8 mouse cellular contexts compared by ENCODE assay signal in the genomic region with DNA sequence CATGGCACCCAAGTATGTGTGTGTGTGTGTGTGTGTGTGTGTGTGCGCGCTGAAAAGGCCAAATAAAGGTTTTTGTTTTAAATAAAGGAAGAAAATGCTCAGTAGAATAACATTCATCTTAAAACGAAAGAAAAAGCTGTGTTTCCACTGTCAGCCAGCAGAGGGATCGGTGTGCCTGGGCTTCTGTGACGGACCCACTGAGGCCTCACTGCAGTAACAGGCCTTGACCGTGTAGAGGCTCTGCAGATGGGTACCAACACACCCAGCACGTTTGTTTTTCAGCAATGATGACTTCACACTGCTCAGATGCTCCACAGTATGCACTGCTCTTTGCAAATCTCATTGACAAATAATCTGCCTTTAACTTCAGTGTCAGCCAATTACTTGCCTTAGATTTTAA. TPM values are rescaled to one million over a fixed set of nuclear protein-coding genes. Genes with fewer than 3 reads are reported as not detected.
DNase-seq lines count a peak whose midpoint lies in the region; ATAC-seq and TF ChIP-seq lines count a peak whose summit lies in the region.

No protein-coding gene starts in this region.

- no peaks in the 10 kb centered on the region for H3K27me3 ChIP-seq in heart, adult 2 months (ENCODE audit: control insufficient read depth, insufficient read depth, low read length)
- no peaks in the 10 kb centered on the region for H3K27me3 ChIP-seq in heart, embryonic 10.5 days (ENCODE audit: insufficient read depth, poor library complexity, severe bottlenecking)
- H3K27me3 ChIP-seq in limb, embryonic 11.5 days (ENCODE audit: control insufficient read depth, insufficient read depth, low read length) = no peaks in the 10 kb centered on the region
- no peaks in the 10 kb centered on the region for H3K27me3 ChIP-seq in midbrain, embryonic 15.5 days (replicated peaks)
- no peaks in the 10 kb centered on the region for H3K27me3 ChIP-seq in splenic B cell, adult 2 months (ENCODE audit: control insufficient read depth, insufficient read depth, low read length, poor library complexity, severe bottlenecking)

- H3K4me1 ChIP-seq in heart, adult 2 months (ENCODE audit: control insufficient read depth, insufficient read depth, low read length) = no peaks in the 10 kb centered on the region; the same call in 1 of the 2 replicates
- H3K4me1 ChIP-seq in heart, embryonic 10.5 days = no peaks in the 10 kb centered on the region
- no peaks in the 10 kb centered on the region for H3K4me1 ChIP-seq in limb, embryonic 11.5 days (ENCODE audit: control insufficient read depth, insufficient read depth, low read length)
- no peaks in the 10 kb centered on the region for H3K4me1 ChIP-seq in midbrain, embryonic 15.5 days

- ATAC-seq in limb, embryonic 11.5 days (ENCODE audit: insufficient number of reproducible peaks, low FRiP score, low TSS enrichment, low read depth) = no peak
- peak; percentile 87 for ATAC-seq in midbrain, embryonic 15.5 days (replicated peaks)

- no peak overlapping the region for H3K9ac ChIP-seq in heart, adult 2 months (ENCODE audit: low read depth, low read length)
- H3K9ac ChIP-seq in limb, embryonic 11.5 days (ENCODE audit: low read length) = no peak overlapping the region
- H3K9ac ChIP-seq in midbrain, embryonic 15.5 days = no peak overlapping the region

- H3K9me3 ChIP-seq in heart, embryonic 10.5 days = no peaks in the 10 kb centered on the region
- no peaks in the 10 kb centered on the region for H3K9me3 ChIP-seq in limb, embryonic 11.5 days (ENCODE audit: control insufficient read depth, low read length)
- H3K9me3 ChIP-seq in midbrain, embryonic 15.5 days = no peaks in the 10 kb centered on the region

- no peak for TF ChIP-seq POLR2A in heart, adult 2 months (IDR thresholded peaks at IDR 0.05; ENCODE audit: insufficient read depth, low read depth, low read length)

- peak; percentile 35 to 51 for DNase-seq in heart, adult 2 months
- no peak for DNase-seq in heart, embryonic 10.5 days (ENCODE audit: low spot score)
- peak; percentile 68 to 74 for DNase-seq in cerebellum, postnatal 36 days
- DNase-seq in gastrocnemius, adult 2 months = peak; percentile 54
- peak; percentile 28 to 62 for DNase-seq in kidney, adult 8-10 months
- peak; percentile 76 for DNase-seq in limb, embryonic 11.5 days (ENCODE audit: low spot score)
- peak; percentile 79 for DNase-seq in splenic B cell, adult 2 months (ENCODE audit: low read depth, low spot score)

- 0 out of 2 replicates have a peak, but pooled peaks have one; percentile 28 for TF ChIP-seq EP300 in heart, adult 2 months (IDR thresholded peaks at IDR 0.05; ENCODE audit: insufficient read depth, low read depth, low read length)

- no peak overlapping the region for H3K4me3 ChIP-seq in heart, adult 2 months
- no peak overlapping the region for H3K4me3 ChIP-seq in heart, embryonic 10.5 days
- H3K4me3 ChIP-seq in gastrocnemius, adult 2 months = no peak overlapping the region
- no peak overlapping the region for H3K4me3 ChIP-seq in limb, embryonic 11.5 days (ENCODE audit: low read depth, low read length)
- no peak overlapping the region for H3K4me3 ChIP-seq in midbrain, embryonic 15.5 days

- 25% methylated on average over 7 of the region's 7 CpGs for WGBS in heart, adult 2 months
- 24% methylated on average over 7 of the region's 7 CpGs for WGBS in heart, embryonic 10.5 days
- WGBS in limb, embryonic 11.5 days = 17% methylated on average over 7 of the region's 7 CpGs
- 22% methylated on average over 7 of the region's 7 CpGs for WGBS in midbrain, embryonic 15.5 days

- H3K79me2 ChIP-seq in heart, adult 2 months (replicated peaks; ENCODE audit: control insufficient read depth, insufficient read depth, low read length) = no peaks in the 10 kb centered on the region

- no peak overlapping the region for H3K4me2 ChIP-seq in limb, embryonic 11.5 days (ENCODE audit: low read depth, severe bottlenecking)
- H3K4me2 ChIP-seq in midbrain, embryonic 15.5 days = no peak overlapping the region

- no peak overlapping the region for H3K27ac ChIP-seq in heart, adult 2 months
- no peak overlapping the region for H3K27ac ChIP-seq in heart, embryonic 10.5 days
- H3K27ac ChIP-seq in gastrocnemius, adult 2 months = no peak overlapping the region
- H3K27ac ChIP-seq in limb, embryonic 11.5 days (replicated peaks; ENCODE audit: low read depth, low read length) = no peak overlapping the region
- H3K27ac ChIP-seq in midbrain, embryonic 15.5 days = no peak overlapping the region

- no peaks in the 10 kb centered on the region for H3K36me3 ChIP-seq in heart, adult 2 months (ENCODE audit: control insufficient read depth, insufficient read depth, low read length)
- 0 out of 2 replicates have a peak, but pooled peaks cover 8% of the 10 kb centered on the region for H3K36me3 ChIP-seq in heart, embryonic 10.5 days
- no peaks in the 10 kb centered on the region; the same call in 1 of the 2 replicates for H3K36me3 ChIP-seq in limb, embryonic 11.5 days (ENCODE audit: control insufficient read depth, insufficient read depth, low read length)
- no peaks in the 10 kb centered on the region for H3K36me3 ChIP-seq in midbrain, embryonic 15.5 days (replicated peaks)
- peaks cover 2% of the 10 kb centered on the region; the same call in 1 of the 2 replicates for H3K36me3 ChIP-seq in splenic B cell, adult 2 months (ENCODE audit: control insufficient read depth, insufficient read depth, low read length, poor library complexity, severe bottlenecking)

- TF ChIP-seq CTCF in heart, adult 2 months (IDR thresholded peaks at IDR 0.05) = peak; percentile 83
- TF ChIP-seq CTCF in gastrocnemius, adult 2 months (IDR thresholded peaks at IDR 0.05) = peak; percentile 74

- intact Hi-C loops in heart, adult 2 months (cut with DNase I) = loop anchor here (10.0 kb wide), 1 partner anchor 411 kb away; a partner anchor contains a TSS
- intact Hi-C loops in gastrocnemius, adult 2 months (cut with DNase I) = loop anchor here (10.0 kb wide), 1 partner anchor 341 kb away; no protein-coding TSS in a partner anchor

RNA-seq across cellular contexts. Expression of a gene that starts 18.0 kb away (rescaled TPM):
- total RNA-seq in heart, adult 2 months (2021) = under 1 TPM; 0.41 to 0.63 TPM
- 1.2 and 1.8 TPM in 2 replicates for polyA plus RNA-seq in heart, adult 2 months (2012; rRNA removed)
- polyA plus RNA-seq in heart, embryonic 10.5 days (2016; fragmentation: Nextera tagmentation; extraction: Ambion mirVana) = 0.75 and 1.1 TPM in 2 replicates
- total RNA-seq in gastrocnemius, adult 2 months (2021) = under 1 TPM; 0.18 to 0.50 TPM
- polyA plus RNA-seq in limb, embryonic 11.5 days (2014; fragmentation: Nextera tagmentation; extraction: Ambion mirVana) = 1.2 and 2.0 TPM in 2 replicates
- 1.6 and 1.8 TPM in 2 replicates for polyA plus RNA-seq in midbrain, embryonic 15.5 days (2015; fragmentation: Nextera tagmentation; extraction: Ambion mirVana)

RNA-seq across cellular contexts. Expression of a gene that starts 43.1 kb away (rescaled TPM):
- 1 to 10 TPM; 1.2 to 2.2 TPM for total RNA-seq in heart, adult 2 months (2021)
- polyA plus RNA-seq in heart, adult 2 months (2012; rRNA removed) = 2.0 and 3.2 TPM in 2 replicates
- 2.7 and 3.2 TPM in 2 replicates for polyA plus RNA-seq in heart, embryonic 10.5 days (2016; fragmentation: Nextera tagmentation; extraction: Ambion mirVana)
- under 1 TPM; 0.36 to 0.73 TPM for total RNA-seq in gastrocnemius, adult 2 months (2021)
- 3.9 and 4.8 TPM in 2 replicates for polyA plus RNA-seq in limb, embryonic 11.5 days (2014; fragmentation: Nextera tagmentation; extraction: Ambion mirVana)
- polyA plus RNA-seq in midbrain, embryonic 15.5 days (2015; fragmentation: Nextera tagmentation; extraction: Ambion mirVana) = 23.7 and 24.2 TPM in 2 replicates
